Mouse (Mus musculus): ENCODE data around the gene Tlr2.
"Not testable (repeated sequence)": the region's sequence is repeated elsewhere in the genome, so short reads cannot be mapped to it uniquely, and the experiment has no call there.

DNA sequence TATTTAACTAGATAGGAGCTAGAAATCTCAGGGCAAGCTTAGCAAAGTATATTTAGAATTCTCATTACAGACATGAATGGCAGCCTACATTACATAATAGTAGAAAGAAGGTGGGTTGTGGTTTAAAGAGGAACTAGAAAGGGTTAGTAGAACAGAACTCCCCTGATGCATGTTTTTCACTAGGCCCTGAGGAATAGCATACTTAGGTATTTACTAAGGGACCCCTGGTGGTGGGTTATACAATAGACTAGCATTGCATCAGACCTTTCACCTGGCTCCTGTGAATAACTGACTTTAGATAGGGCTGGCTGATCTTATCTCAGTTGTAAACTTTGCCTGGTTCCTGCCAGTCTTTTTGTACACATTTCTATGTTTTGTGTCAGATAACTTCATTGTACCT is 25.5 kb upstream of the Tlr2 start:
- TF ChIP-seq CTCF, EP300 (IDR thresholded peaks at IDR 0.05; ENCODE audit: low read depth): not testable (repeated sequence)

All from heart, postnatal 0 days (tissue).